Mouse (Mus musculus) megakaryocyte-erythroid progenitor cell, adult 5-6 weeks (primary cell): Measurements from ENCODE around the gene Zic4. TPM values are rescaled to one million over a fixed set of nuclear protein-coding genes. Genes with fewer than 3 reads are reported as not detected.

Source experiments
- ATAC-seq: replicated peaks from 2 replicates; pipeline ENCODE4 v1.8.0; 2016; ENCODE audit warnings: mild to moderate bottlenecking, inconsistent platforms; ENCODE audit not compliant: severe bottlenecking, poor library complexity, low FRiP score, low TSS enrichment
- total RNA-seq, 2 experiments: library from RNA; stranded (forward) in 1 of 2; stranded (reverse) in 1 of 2; fragments of 200-1000, 215-1000 nt in 1 of 2; fragments of >200 nt in 1 of 2; fragmentation: Nextera tagmentation in 1 of 2; gene quantifications; 2 replicates each; pipeline ENCODE4 v1.2.3; 2014 to 2017

Gene Zic4
- total RNA-seq (2014; fragmentation: Nextera tagmentation) (not detected in 2 replicates), total RNA-seq (2017) (not detected in 2 replicates)

DNA sequence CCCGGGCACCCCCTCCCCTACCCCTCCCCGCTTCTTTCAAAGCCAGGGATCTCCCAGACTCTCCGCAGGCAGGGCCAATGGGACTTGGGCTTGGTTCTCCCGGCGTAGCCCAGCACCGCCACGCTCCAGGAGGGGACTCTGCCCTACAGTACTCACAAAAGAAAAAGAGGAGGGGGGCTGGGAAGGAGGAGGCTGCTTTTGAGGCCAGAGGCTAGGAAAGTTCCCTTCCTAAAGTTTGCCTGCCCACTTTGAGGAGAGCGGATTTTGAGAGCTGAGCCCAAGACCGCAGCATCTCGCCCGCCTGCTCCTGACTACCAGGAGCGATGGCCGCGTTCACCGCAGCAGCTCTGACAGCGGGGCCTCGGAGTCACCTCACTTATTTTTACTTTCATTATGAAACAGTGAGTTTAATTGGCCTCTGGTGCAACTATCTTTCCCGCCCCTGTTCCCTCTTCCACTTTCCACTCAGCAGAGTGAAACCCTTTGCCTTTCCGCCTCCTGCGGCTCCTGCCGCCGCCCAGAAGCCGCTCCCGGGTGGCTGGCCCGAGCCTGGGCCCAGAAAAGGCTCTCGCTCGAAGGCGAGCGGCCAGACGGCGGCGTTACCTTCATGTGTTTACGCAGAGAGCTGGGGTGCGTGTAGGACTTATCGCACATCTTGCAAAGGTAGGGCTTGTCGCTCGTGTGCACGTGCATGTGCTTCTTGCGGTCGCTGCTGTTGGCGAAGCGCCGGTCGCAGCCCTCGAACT lies at the start of gene Zic4:
Gene Zic4, plus strand, starts transcription at position 558 of the 746 bp plus-strand sequence.
- peak; percentile 49; the same call in 1 of the 2 replicates for ATAC-seq

DNA sequence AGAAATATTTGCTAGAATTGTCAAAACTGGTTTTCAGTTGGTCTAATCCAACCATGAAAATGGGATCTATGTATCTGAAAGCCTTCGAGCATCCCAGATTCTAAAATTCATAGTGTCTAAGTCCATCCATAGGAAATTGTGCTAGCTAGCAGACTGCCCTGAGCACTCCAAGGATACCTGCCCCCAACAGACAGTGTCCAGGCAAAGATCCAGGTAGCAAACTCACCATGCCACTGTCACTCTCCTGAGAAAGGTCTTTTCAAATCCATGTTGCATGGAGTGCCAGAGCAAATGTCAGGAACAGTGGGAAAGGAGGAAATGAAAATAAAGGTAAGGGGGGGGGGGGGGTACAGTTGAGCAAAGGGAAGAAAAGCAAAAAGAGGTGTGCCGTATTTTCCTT lies 14.6 kb upstream of the Zic4 start:
- ATAC-seq: no peak

DNA sequence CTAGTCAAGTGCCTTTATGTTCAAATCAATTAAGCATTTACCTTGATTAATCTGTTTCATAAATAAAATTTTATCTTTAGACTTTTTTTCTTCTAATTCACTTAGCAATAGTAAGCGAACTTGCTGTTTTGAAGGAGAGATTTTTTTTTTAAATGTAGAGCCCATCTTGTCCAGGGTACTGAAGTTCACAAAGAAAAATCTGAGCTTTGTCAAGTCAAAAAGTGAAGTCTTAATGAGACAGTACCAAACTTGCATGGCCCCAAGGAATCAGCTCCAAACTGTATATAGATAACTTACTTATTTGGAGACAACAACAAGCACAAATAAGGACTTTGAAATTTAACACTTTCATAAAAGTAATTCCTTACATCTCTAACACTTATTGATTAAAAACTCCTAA lies 13.5 kb upstream of the Zic4 start:
- no peak for ATAC-seq

DNA sequence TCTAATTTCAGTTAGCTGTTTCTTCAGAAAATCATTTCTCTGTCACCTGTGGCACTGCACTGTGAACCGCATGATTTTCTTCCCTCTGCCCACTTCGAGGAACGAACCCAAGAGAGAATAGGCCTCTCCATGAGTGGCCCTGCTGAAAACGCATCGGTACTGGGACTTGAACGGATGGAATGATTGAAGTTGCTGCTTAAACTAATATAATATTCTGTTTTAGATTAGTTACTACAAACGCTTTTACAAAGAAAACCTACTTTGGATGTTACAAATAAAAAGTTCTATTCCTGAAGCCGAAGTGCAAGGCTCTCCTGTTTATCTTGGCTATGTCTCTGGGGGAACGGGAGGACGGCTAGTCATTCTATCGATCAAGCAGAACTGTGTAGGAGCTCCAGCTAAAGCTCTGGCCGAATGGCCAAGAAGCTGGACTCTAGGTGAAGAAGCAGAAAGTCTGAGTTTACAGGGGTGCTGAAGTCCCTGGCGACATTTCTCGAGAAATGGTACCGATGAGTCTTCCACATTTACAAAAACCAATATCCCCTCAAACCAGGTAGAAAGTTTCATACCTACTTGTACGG lies 11.9 kb upstream of the Zic4 start:
- ATAC-seq: no peak

DNA sequence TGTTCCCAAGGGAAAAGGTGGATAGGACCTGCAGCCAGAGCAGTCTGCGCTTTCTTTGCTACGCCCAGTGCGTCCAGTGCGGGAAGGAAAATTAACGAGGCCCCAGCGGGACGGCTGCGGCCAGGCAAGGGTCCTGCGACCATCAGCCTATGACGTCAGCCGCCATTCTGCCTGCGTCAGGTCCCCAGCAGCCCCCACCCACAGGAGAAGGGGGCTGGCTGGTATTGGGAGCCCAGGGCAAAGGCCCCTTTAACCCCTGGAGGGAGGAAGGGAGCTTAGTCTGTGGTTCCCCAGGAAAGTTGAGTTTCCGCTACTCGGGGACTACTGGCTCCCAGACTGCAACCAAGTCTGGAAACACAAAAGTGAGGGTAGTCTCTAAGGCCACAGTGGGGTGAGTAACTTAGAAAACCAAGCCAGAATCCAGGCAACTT lies 11.3 kb upstream of the Zic4 start:
- no peak for ATAC-seq

DNA sequence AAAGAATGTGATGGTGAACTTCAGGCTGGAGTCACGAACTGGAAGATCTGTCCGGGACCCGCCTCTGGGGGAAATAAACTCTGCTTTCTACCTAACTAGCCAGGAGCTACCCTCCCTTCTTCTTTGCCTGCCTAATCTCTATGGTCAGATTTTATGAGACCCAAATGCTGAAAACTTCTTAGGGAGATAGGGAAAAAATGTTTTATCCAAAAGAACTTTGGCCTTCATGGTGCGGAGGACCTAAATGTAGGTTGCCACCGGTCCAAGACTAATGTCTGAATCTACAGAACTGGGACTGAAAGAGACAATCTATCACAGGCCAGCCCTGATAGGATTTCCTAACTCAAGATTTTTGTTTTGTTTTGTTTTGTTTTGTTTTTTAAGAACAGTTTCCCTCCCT lies 10.9 kb upstream of the Zic4 start:
- ATAC-seq: no peak

DNA sequence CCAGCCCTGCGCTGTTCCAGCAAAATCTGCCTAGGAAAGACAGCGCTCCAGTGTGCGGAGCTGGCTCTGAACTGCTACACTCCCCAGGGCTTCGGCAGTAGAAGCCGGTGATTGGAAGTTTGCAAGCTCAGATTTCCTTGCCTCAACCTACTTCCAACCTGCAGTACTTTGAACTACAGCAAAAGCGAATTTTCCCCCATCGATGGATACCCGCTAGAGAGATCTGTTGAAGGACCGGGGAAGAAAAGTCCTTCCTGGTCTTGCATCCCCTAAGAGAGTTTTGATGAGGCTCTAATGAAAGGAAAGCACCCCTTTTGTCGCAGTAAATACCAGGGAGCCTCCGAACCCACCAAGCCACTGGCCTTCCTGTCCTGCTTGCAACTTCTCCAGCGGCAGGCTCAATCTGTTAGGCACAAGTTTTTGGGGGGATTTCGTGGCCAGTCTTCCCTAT lies 10.2 kb upstream of the Zic4 start:
- ATAC-seq: no peak

DNA sequence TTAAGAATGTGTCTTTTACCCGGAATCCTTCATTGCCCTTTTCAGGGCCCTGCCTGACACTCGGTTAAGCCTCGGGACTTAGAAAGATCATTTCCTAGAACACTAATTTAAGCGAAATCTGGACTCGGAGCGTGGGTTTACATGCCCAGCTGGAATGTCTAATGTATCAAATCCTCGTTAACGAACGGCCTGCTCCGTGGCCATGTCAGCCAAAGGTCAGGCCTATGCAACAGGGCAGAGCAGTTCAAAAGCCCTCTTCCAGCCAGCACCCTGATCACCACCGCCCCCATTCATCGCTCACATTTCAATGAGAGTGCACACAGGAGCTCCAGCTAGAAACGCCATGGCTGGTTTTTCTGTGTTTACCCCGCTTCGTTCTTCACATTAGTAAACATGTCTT lies 9.4 kb upstream of the Zic4 start:
- no peak for ATAC-seq

DNA sequence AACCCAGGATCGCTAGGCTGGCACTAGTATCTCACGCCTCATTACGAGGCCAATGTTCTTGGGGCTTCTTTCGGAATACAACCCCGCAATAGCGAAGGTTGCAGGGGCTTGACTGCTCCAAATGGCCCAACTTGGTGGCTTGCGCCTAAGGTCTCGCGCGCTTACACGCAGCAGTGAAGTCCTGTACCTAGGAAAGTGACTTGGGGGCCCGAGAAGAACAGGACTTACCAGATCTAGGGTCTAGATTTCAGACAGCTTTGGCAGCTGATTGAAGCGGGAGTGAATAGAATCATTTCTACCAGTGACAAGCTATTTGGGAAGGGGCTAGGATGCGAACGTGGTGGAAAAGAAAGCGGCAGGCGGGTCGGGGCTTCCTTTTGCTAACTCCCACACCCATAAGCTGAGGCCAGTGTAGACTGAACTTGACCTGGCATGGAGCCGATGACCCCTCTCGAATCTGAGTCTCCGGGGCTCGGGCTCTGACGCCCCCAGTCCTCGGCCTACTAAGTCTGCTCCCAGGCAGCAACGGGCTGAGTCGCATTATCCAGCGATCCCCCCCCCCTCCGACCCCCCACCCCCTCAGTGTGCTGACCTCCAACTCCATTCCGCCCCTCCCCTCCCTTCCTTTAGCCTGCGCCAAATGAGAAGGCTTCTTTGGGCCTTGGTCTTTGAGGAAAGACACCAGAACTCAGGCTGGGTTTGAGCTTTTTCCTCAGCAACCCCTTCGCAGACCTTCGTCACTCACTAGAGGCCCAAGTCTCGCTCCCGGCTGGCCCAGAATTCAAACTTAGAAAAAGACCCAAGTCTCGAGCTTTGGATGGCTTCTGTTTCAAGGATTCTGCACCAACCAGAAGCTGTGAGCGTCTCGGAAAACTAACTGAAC lies 8.4 kb upstream of the Zic4 start:
- no peak for ATAC-seq

DNA sequence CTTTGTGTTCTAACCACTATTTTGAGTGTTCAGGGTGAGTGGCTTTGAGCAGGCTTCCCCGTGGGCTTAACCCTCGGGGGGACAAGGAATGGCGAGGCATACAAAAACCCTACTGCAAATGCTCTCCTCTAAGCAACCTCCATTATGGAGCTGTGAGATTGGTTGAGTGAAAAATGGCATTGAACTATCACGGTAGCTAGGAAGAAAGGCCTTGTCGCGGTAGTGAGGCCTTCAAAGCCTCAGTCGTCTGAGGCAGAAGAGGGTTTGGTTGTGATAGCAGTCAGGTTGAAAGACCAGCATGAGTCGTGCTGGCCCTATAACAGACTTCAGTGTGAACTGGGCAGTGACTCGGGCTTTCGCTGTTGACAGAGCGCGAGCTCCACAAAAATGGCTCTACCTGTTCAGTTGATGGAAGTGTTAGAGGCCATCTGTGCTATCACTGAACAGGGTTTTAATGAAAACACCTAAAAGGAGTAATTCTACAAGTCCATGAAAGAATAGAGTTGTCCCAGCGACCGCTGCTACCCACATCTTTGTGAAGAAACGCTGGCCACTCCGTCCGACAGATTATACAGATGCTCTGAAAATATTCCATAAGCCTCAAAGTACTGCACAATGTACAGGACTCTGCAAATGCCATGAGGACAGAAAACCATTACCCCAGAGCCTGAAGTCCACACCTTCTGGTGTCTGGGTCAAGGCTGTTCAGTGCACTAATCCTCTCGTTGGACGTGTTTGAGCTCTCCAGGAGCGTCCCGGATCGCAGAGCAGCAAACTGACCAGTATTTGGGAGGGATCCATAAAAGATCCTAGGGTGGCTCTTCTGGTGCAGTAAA lies 7.6 kb upstream of the Zic4 start:
- ATAC-seq: no peak

DNA sequence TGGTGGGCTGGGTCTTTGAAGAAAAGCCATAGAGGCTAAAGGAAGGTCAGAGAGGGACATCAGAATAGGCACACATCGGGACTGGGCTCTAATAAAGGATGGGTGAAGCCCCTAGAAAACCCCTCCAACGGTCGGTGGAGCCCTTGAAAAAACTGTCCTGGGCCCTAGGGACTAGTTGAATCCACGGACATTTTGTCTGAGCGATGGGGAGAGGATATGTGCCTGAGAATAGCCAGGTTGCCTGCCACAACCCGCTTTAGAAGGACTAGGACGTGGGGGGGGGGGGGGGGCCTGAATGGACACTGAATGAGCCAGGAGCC lies 7.0 kb upstream of the Zic4 start:
- no peak for ATAC-seq

DNA sequence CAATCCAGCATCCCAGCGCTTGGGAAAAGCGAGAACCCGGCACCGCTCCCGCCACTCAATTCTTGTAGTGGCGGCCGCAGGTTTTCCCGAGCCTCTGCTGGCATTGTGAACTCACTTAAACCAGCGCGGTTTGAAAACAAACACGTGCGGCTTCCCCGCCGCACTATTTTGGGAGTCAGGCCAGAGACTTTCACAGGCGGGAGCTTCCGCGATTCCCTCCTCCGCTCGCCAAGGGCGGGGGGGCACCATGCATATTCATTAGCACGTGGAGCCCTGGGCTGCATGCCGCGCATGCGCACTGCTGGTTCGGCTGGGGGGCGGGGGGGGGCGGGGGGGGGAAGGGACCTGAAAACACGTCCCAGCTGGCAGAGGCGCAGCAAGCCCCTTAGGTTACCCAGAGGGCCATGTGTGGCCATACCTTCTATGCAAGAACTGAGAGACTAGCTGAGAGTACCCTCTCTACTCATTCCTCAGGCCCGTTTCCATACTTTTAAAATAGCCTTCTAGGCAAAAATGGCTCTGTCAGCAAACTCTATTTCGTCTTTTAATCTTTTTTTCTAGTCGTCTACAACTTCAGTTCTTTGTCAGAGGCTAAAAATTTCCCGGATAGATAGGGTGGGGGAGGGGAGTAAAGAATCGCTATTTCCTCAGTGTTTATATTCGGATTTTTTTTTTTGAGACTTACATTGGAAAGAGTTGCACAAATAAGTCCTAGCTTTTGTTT lies 6.4 kb upstream of the Zic4 start:
- ATAC-seq: no peak

DNA sequence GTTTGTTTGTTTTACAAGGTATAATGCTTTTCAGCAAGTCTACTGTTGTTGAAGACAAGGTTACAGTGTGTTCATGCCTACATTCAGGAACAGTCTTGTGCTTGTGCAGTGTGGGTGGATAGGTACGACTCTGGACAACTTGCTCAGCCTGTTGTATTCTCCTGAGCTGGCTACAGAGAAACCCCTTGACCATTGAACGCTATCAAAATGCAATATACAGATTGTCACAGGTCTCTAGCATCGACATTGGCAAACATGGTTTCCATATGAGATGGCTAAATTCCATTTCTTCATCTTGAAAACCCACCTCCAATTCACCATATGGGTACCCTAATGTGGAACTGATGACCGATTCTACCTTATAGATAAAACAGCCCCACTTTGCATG lies 5.9 kb upstream of the Zic4 start:
- ATAC-seq: no peak

DNA sequence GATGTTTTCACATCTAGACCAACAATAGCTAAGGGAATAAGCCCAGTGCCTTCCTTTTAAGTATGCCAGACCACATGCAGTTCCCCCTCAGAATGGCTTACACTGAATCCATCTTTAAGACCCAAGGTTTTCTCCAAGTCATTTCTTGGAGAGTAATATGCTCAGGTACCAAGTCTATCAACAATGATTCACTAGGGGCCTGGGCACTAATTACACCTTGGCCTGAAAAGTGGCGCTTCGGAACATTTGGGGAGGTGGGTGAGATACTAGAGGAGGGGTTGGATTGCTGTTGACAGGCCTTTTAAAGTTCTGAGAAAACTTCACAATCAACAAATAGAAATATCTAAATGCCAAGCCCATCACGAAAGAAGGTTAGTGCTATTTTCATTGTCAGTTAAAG lies 4.9 kb upstream of the Zic4 start:
- no peak for ATAC-seq

DNA sequence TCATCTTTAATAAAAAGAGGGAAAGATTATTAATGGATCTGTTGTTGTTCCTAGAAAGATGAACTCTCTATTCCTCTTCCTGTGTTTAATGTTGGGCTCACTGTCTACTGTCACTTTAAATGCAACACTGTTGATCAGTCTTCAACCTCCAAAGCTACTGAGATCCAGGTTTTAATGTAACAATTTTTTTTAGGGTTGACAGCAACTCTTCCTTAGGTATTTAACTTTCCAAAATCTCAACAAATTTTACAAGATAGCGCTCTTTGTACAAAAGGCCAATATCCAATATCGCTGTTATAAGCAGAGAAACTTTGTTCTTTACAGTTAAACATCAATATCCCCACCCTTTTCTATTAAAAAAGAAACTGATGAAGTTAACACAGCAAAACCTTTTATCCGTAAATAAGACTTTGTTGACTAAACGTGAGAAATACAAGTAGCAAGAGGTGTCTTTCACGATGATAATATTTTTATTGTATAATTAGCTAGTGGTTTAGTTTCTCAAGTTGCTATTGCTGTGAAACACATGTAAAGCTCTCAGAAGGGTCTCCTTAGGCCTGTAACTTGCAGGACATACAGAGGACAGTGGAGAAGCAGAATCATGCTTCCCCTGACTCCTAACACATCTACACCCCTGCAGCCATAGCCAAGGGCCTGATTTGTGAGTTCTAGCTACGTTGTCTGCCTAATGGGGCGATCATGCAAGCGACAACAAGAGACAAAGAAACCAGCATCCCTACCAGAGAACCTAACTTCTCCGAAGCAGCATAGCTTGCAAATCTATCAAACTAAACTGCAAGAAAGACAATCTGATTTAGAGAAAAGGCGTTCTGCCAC lies 3.1 kb upstream of the Zic4 start:
- no peak for ATAC-seq

DNA sequence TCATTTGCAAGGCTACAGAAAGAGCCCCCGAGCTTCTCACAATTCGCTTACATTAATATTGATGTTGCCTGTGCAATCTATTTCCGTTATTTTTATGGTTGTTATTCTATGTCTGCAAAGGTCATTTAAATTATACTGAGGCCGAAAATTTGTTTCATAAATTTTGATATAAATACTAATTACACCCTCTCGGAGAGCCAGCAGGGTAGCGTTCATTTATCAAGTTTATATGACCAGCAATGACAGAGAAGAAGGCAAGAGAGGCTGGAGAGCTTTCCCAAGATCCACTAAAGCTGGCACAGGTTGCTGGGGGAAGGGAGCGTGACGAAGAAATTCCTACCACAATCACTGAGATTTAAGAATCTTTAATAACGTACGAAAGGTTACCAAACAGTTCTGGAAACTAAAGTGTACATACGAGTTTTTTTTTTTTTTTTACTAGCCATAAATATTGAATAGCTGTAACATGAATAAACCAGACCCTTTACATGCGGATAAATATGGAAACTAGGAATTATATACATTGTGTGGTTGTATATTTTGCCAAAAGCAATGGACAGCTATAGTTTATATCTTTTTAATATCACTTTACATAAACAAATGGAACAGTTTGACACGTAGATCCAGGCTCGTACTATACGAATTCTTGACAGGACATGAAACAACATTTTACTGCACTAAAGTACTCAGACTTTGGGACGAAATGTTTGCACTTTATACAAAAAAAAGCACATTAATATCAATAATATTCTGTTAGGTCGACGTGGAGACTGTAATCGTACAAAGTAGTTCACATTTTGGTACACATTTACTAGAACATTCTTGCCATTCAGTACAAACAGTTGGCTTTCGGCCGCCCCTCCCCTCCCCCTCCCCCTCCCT lies 1.8 kb upstream of the Zic4 start:
- ATAC-seq: no peak
